Mouse (Mus musculus) urinary bladder, postnatal 25 days (tissue): ENCODE results near the gene Tmem243.
"Not testable (repeated sequence)": the region's sequence is repeated elsewhere in the genome, so short reads cannot be mapped to it uniquely, and the experiment has no call there.

ENCODE experiments used
- DNase-seq: peaks from one replicate; pipeline ENCODE4 v3.0.0; 2022; ENCODE audit warnings: low spot score

The Tmem243 gene

GRCm38 (mm10) chr5:9107296-9108089 is 7.0 kb downstream of the Tmem243 start:
- no peak for DNase-seq

GRCm38 (mm10) chr5:9108490-9108889 is 8.0 kb downstream of the Tmem243 start:
- DNase-seq = no peak

GRCm38 (mm10) chr5:9109582-9109981 is 9.1 kb downstream of the Tmem243 start:
- DNase-seq = no peak

GRCm38 (mm10) chr5:9111285-9111684 is 10.8 kb downstream of the Tmem243 start:
- DNase-seq = no peak

- peak; percentile 50 for DNase-seq
These were observed 11.3 kb downstream of the Tmem243 start for GRCm38 (mm10) chr5:9111759-9112158.

- DNase-seq = no peak
These were observed 13.7 kb downstream of the Tmem243 start for GRCm38 (mm10) chr5:9114162-9114561.

- DNase-seq = no peak
These were observed 23.7 kb downstream of the Tmem243 start for GRCm38 (mm10) chr5:9124134-9124533.

GRCm38 (mm10) chr5:9128566-9128965 is 28.1 kb downstream of the Tmem243 start:
- no peak for DNase-seq

- DNase-seq = no peak
These were observed 31.3 kb downstream of the Tmem243 start for GRCm38 (mm10) chr5:9131786-9132185.

- DNase-seq = no peak
These were observed 35.1 kb downstream of the Tmem243 start for GRCm38 (mm10) chr5:9135588-9135987.

- no peak for DNase-seq
These were observed 40.3 kb downstream of the Tmem243 start for GRCm38 (mm10) chr5:9140724-9141123.

GRCm38 (mm10) chr5:9142376-9142775 is 41.9 kb downstream of the Tmem243 start:
- DNase-seq = no peak

- no peak for DNase-seq
These were observed 48.9 kb downstream of the Tmem243 start for GRCm38 (mm10) chr5:9149273-9149850.

- no peak for DNase-seq
These were observed 56.3 kb downstream of the Tmem243 start for GRCm38 (mm10) chr5:9156746-9157145.

- no peak for DNase-seq
These were observed 56.9 kb downstream of the Tmem243 start for GRCm38 (mm10) chr5:9157336-9157735.

- no peak for DNase-seq
These were observed 60.5 kb downstream of the Tmem243 start for GRCm38 (mm10) chr5:9160831-9161455.

- DNase-seq = peak; percentile 80
These were observed 61.1 kb downstream of the Tmem243 start, which contains the start of gene Dmtf1 for GRCm38 (mm10) chr5:9161456-9162041. Gene Dmtf1, minus strand, starts transcription at chr5:9161776.

- DNase-seq = peak; percentile 9
These were observed 61.6 kb downstream of the Tmem243 start for GRCm38 (mm10) chr5:9162088-9162487.

GRCm38 (mm10) chr5:9163411-9163810 is 62.9 kb downstream of the Tmem243 start:
- no peak for DNase-seq

GRCm38 (mm10) chr5:9165151-9165550 is 64.7 kb downstream of the Tmem243 start:
- DNase-seq = not testable (repeated sequence)

GRCm38 (mm10) chr5:9166366-9166765 is 65.9 kb downstream of the Tmem243 start:
- DNase-seq = no peak

GRCm38 (mm10) chr5:9169328-9170005 is 69.0 kb downstream of the Tmem243 start:
- not testable (repeated sequence) for DNase-seq
